Mouse (Mus musculus) CH12.LX (cell line): Measurements from ENCODE around the gene Luzp1. TPM values are rescaled to one million over a fixed set of nuclear protein-coding genes. Genes with fewer than 3 reads are reported as not detected.

Experiments
- DNase-seq: peaks from one replicate; pipeline ENCODE4 v3.0.0-alpha.2; 2013; ENCODE audit errors: extremely low read depth
- H3K27ac ChIP-seq: 2 replicates; pipeline ENCODE4 v1.5.1; 2012; ENCODE audit warnings: low read depth, mild to moderate bottlenecking, control low read depth, moderate library complexity; ENCODE audit not compliant: insufficient read depth
- H3K27me3 ChIP-seq: replicated peaks from 2 replicates; pipeline ENCODE3; 2012; ENCODE audit warnings: inconsistent platforms
- H3K36me3 ChIP-seq, 2 experiments: replicated peaks in 1 of 2; 2 replicates each; pipeline versions ENCODE3 to v1.6.1; 2012; ENCODE audit warnings: inconsistent platforms in 1 of 2, low read length in 1 of 2, mild to moderate bottlenecking in 1 of 2, mixed read lengths in 1 of 2, moderate library complexity in 1 of 2; ENCODE audit not compliant: control insufficient read depth in 1 of 2, insufficient read depth in 1 of 2
- H3K4me1 ChIP-seq, 2 experiments: 2 replicates each; pipeline ENCODE4 v1.6.1; 2012; ENCODE audit warnings: inconsistent platforms in 1 of 2, moderate library complexity in 1 of 2; ENCODE audit not compliant: insufficient read depth in 2 of 2, control insufficient read depth in 1 of 2
- H3K4me2 ChIP-seq: 2 replicates; pipeline ENCODE4 v1.6.1; 2012; ENCODE audit warnings: low read depth, mild to moderate bottlenecking, control low read depth; ENCODE audit not compliant: poor library complexity, insufficient read depth, severe bottlenecking
- H3K4me3 ChIP-seq, 3 experiments: fragments of 150-350 bp in 1 of 3; sonication (generic) in 1 of 3; replicated peaks in 1 of 3; 2 replicates each; pipeline versions ENCODE3 to v1.5.1; 2011 to 2012; ENCODE audit warnings: low read depth in 2 of 3, low read length in 2 of 3, mild to moderate bottlenecking in 2 of 3, moderate library complexity in 2 of 3, control low read depth in 1 of 3, improper control_type of control experiment in 1 of 3, inconsistent platforms in 1 of 3, mixed read lengths in 1 of 3; ENCODE audit not compliant: poor library complexity in 1 of 3
- H3K79me2 ChIP-seq: replicated peaks from 2 replicates; pipeline ENCODE4 v1.6.1; 2012; ENCODE audit warnings: mild to moderate bottlenecking, moderate library complexity; ENCODE audit not compliant: control insufficient read depth, poor library complexity, insufficient read depth, severe bottlenecking; ENCODE audit errors: extremely low read depth
- H3K9ac ChIP-seq: 2 replicates; pipeline ENCODE4 v1.6.1; 2012; ENCODE audit warnings: low read depth, mild to moderate bottlenecking, control low read depth, moderate library complexity; ENCODE audit not compliant: insufficient read depth
- H3K9me3 ChIP-seq: replicated peaks from 2 replicates; pipeline ENCODE3; 2012; ENCODE audit warnings: low read length, inconsistent platforms, mixed read lengths
- CHD1 ChIP-seq: IDR thresholded peaks from 2 replicates; pipeline ENCODE4 v1.6.1; 2012; ENCODE audit warnings: low read depth, low read length, improper control_type of control experiment, inconsistent platforms
- CHD2 ChIP-seq: IDR thresholded peaks from 2 replicates; pipeline ENCODE4 v1.6.1; 2011; ENCODE audit warnings: low read length, improper control_type of control experiment
- CTCF ChIP-seq, 2 experiments: IDR thresholded peaks in 1 of 2; conservative IDR thresholded peaks in 1 of 2; 2 replicates each; pipeline ENCODE4 v1.5.1; 2011 to 2012; ENCODE audit warnings: low read depth in 2 of 2, low read length in 2 of 2, improper control_type of control experiment in 1 of 2, inconsistent platforms in 1 of 2, mild to moderate bottlenecking in 1 of 2, moderate library complexity in 1 of 2
- E2F4 ChIP-seq: IDR thresholded peaks from 2 replicates; pipeline ENCODE4 v1.6.1; 2011; ENCODE audit warnings: low read depth, low read length, improper control_type of control experiment; ENCODE audit not compliant: insufficient replicate concordance
- ELF1 ChIP-seq: IDR thresholded peaks from 2 replicates; pipeline ENCODE4 v1.6.1; 2014; ENCODE audit warnings: low read depth, mild to moderate bottlenecking, inconsistent platforms, low read length, improper control_type of control experiment
- ETS1 ChIP-seq: conservative IDR thresholded peaks from 2 replicates; pipeline ENCODE4 v1.6.1; 2012; ENCODE audit warnings: low read depth, mild to moderate bottlenecking, inconsistent platforms, low read length, improper control_type of control experiment, moderate library complexity
- GABPA ChIP-seq: IDR thresholded peaks from 2 replicates; pipeline ENCODE4 v1.6.1; 2012; ENCODE audit warnings: low read depth, low read length, improper control_type of control experiment, inconsistent platforms; ENCODE audit not compliant: insufficient replicate concordance
- JUN ChIP-seq: IDR thresholded peaks from 2 replicates; pipeline ENCODE4 v1.6.1; 2011; ENCODE audit warnings: low read depth, mild to moderate bottlenecking, low read length, improper control_type of control experiment, moderate library complexity; ENCODE audit not compliant: insufficient read depth
- JUND ChIP-seq: conservative IDR thresholded peaks from 2 replicates; pipeline ENCODE4 v1.6.1; 2011; ENCODE audit warnings: low read depth, low read length, improper control_type of control experiment
- KAT2A ChIP-seq: IDR thresholded peaks from 2 replicates; pipeline ENCODE4 v1.6.1; 2012; ENCODE audit warnings: low read length, improper control_type of control experiment, inconsistent platforms; ENCODE audit not compliant: insufficient replicate concordance
- MAFK ChIP-seq: IDR thresholded peaks from 2 replicates; pipeline ENCODE4 v1.6.1; 2011; ENCODE audit warnings: low read length, improper control_type of control experiment; ENCODE audit not compliant: insufficient replicate concordance
- MAX ChIP-seq: IDR thresholded peaks from 2 replicates; pipeline ENCODE4 v1.6.1; 2011; ENCODE audit warnings: low read length, improper control_type of control experiment
- MEF2A ChIP-seq: IDR thresholded peaks from 2 replicates; pipeline ENCODE4 v1.6.1; 2014; ENCODE audit warnings: low read depth, mild to moderate bottlenecking, inconsistent platforms, low read length, improper control_type of control experiment, borderline replicate concordance
- MXI1 ChIP-seq: IDR thresholded peaks from 2 replicates; pipeline ENCODE4 v1.6.1; 2011; ENCODE audit warnings: mild to moderate bottlenecking, low read depth, low read length, improper control_type of control experiment
- PAX5 ChIP-seq: IDR thresholded peaks from 2 replicates; pipeline ENCODE4 v1.6.1; 2012; ENCODE audit warnings: low read length, inconsistent platforms, mixed read lengths
- RAD21 ChIP-seq: IDR thresholded peaks from 2 replicates; pipeline ENCODE4 v1.6.1; 2011; ENCODE audit warnings: low read depth, mild to moderate bottlenecking, low read length, improper control_type of control experiment, moderate library complexity
- RCOR1 ChIP-seq: conservative IDR thresholded peaks from 2 replicates; pipeline ENCODE4 v1.6.1; 2012; ENCODE audit warnings: low read depth, mild to moderate bottlenecking, inconsistent platforms, low read length, improper control_type of control experiment
- TBP ChIP-seq: conservative IDR thresholded peaks from 2 replicates; pipeline ENCODE4 v1.6.1; 2011; ENCODE audit warnings: low read depth, low read length, improper control_type of control experiment
- TCF12 ChIP-seq: IDR thresholded peaks from 2 replicates; pipeline ENCODE4 v1.6.1; 2014; ENCODE audit warnings: low read depth, mild to moderate bottlenecking, inconsistent platforms, low read length, improper control_type of control experiment
- UBTF ChIP-seq: IDR thresholded peaks from 2 replicates; pipeline ENCODE4 v1.6.1; 2012; ENCODE audit warnings: low read depth, mild to moderate bottlenecking, inconsistent platforms, low read length, improper control_type of control experiment, moderate library complexity
- USF1 ChIP-seq: IDR thresholded peaks from 2 replicates; pipeline ENCODE4 v1.6.1; 2014; ENCODE audit warnings: low read depth, mild to moderate bottlenecking, inconsistent platforms, low read length, improper control_type of control experiment
- USF2 ChIP-seq: conservative IDR thresholded peaks from 2 replicates; pipeline ENCODE4 v1.6.1; 2011; ENCODE audit warnings: low read depth, low read length, improper control_type of control experiment
- ZC3H11A ChIP-seq: IDR thresholded peaks from 2 replicates; pipeline ENCODE4 v1.6.1; 2012; ENCODE audit warnings: low read depth, mild to moderate bottlenecking, inconsistent platforms, low read length, improper control_type of control experiment
- ZKSCAN1 ChIP-seq: IDR thresholded peaks from 2 replicates; pipeline ENCODE4 v1.6.1; 2012; ENCODE audit warnings: low read depth, inconsistent platforms, low read length, improper control_type of control experiment, borderline replicate concordance
- ZMIZ1 ChIP-seq: IDR thresholded peaks from 2 replicates; pipeline ENCODE4 v1.6.1; 2012; ENCODE audit warnings: low read depth, mild to moderate bottlenecking, inconsistent platforms, low read length, improper control_type of control experiment
- ZNF384 ChIP-seq: IDR thresholded peaks from 2 replicates; pipeline ENCODE4 v1.6.1; 2012; ENCODE audit warnings: low read depth, low read length, improper control_type of control experiment, inconsistent platforms
- dilution Hi-C: fragments of 300-500 bp; cut with MboI; formaldehyde crosslinking; loops from 2 replicates; pipeline ENCODE4 v1.14.3; 2020; ENCODE audit warnings: low sequenced_read_pairs; ENCODE audit not compliant: extremely low pct_unique_long_range_greater_than_20kb, extremely low pct_ligation_motif_present
- in situ Hi-C: fragments of 300-500 bp; cut with MboI; formaldehyde crosslinking; loops from 3 replicates; pipeline ENCODE4 v1.14.3; 2019; ENCODE audit warnings: low sequenced_read_pairs, low pct_ligation_motif_present, low pct_unique_long_range_greater_than_20kb, mixed read lengths
- polyA plus RNA-seq: library from polyadenylated mRNA; unstranded; fragments of >175 nt; gene quantifications from 2 replicates; pipeline ENCODE4 v1.2.1, GENCODE M21; 2012; ENCODE audit warnings: low read depth; ENCODE audit not compliant: insufficient read length
- total RNA-seq, 2 experiments: library from RNA; depleted of rRNA; stranded (reverse); fragments of 300-350 nt in 1 of 2; fragments of >200 nt in 1 of 2; gene quantifications; 2 replicates each; pipeline ENCODE4 v1.2.3; 2012 to 2014

Luzp1 gene
- total and polyA plus RNA-seq, 3 experiments = 5.0 to 7.0 (median 6.1) TPM

GRCm38 (mm10) chr4:136518576-136518975 is 49.0 kb downstream of the Luzp1 start:
- Histone ChIP-seq H3K27ac (no peak overlapping the region), H3K4me2 (no peak overlapping the region), H3K27me3 (no peaks in the 10 kb centered on the region), H3K79me2 (no peaks in the 10 kb centered on the region), H3K9me3 (no peaks in the 10 kb centered on the region), H3K9ac (no peak overlapping the region), H3K4me1 (peaks cover 0 to 5% of the 10 kb centered on the region in 2 experiments; a peak in 1 of 4 replicates), H3K4me3 (no peak overlapping the region), H3K36me3 (peaks cover 0 to 3% of the 10 kb centered on the region in 2 experiments)
- no peak for TF ChIP-seq ELF1
- no peak for TF ChIP-seq CHD2
- TF ChIP-seq CTCF (conservative IDR thresholded peaks at IDR 0.05 in 1 of 2, IDR thresholded peaks at IDR 0.05 in 1 of 2; ENCODE audit: low read depth in 2 of 2, low read length in 2 of 2) = no peak
- no peak for TF ChIP-seq TBP
- no peak for TF ChIP-seq USF2
- no peak for TF ChIP-seq TCF12
- TF ChIP-seq PAX5 = no peak
- no peak for TF ChIP-seq JUND
- no peak for TF ChIP-seq GABPA
- no peak for TF ChIP-seq ETS1
- TF ChIP-seq ZNF384 = no peak
- TF ChIP-seq RCOR1 = no peak
- DNase-seq = no peak
- dilution Hi-C loops (no loop called here), in situ Hi-C loops (no loop called here)

- no peak overlapping the region for H3K4me2 ChIP-seq
- H3K27me3 ChIP-seq = no peaks in the 10 kb centered on the region
- dilution Hi-C loops = no loop called here
- DNase-seq = no peak
- peaks cover 0 to 5% of the 10 kb centered on the region in 2 experiments; a peak in 1 of 4 replicates for H3K4me1 ChIP-seq
- no peaks in the 10 kb centered on the region for H3K79me2 ChIP-seq
- H3K4me3 ChIP-seq = no peak overlapping the region
- H3K36me3 ChIP-seq = peaks cover 0 to 3% of the 10 kb centered on the region in 2 experiments
- H3K9me3 ChIP-seq = no peaks in the 10 kb centered on the region
- no peak overlapping the region for H3K27ac ChIP-seq
- in situ Hi-C loops = no loop called here
- TF ChIP-seq USF1 (no peak), CHD1 (no peak), GABPA (no peak)
- no peak overlapping the region for H3K9ac ChIP-seq
Measured at GRCm38 (mm10) chr4:136519866-136520265, 50.3 kb downstream of the Luzp1 start.

GRCm38 (mm10) chr4:136521898-136522297 is 52.3 kb downstream of the Luzp1 start:
- DNase-seq = no peak
- Histone ChIP-seq H3K4me1 (peaks cover 0 to 5% of the 10 kb centered on the region in 2 experiments; a peak in 1 of 4 replicates), H3K4me2 (no peak overlapping the region), H3K36me3 (peaks cover 0 to 3% of the 10 kb centered on the region in 2 experiments), H3K9me3 (no peaks in the 10 kb centered on the region), H3K79me2 (no peaks in the 10 kb centered on the region), H3K27me3 (no peaks in the 10 kb centered on the region), H3K9ac (no peak overlapping the region), H3K27ac (no peak overlapping the region), H3K4me3 (no peak overlapping the region)
- in situ Hi-C loops (no loop called here), dilution Hi-C loops (no loop called here)
- no peak for TF ChIP-seq MAFK
- no peak for TF ChIP-seq MAX
- TF ChIP-seq USF1 = no peak
- no peak for TF ChIP-seq ZC3H11A
- no peak for TF ChIP-seq TBP
- TF ChIP-seq MXI1 = no peak
- no peak for TF ChIP-seq JUN
- TF ChIP-seq ETS1 = no peak
- TF ChIP-seq KAT2A = no peak
- no peak for TF ChIP-seq ZKSCAN1
- no peak for TF ChIP-seq ELF1
- TF ChIP-seq PAX5 = no peak
- TF ChIP-seq CHD2 = no peak
- no peak for TF ChIP-seq UBTF
- no peak for TF ChIP-seq RAD21
- no peak for TF ChIP-seq E2F4
- TF ChIP-seq ZMIZ1 = no peak
- no peak for TF ChIP-seq MEF2A
